8 mouse cellular contexts compared by ENCODE assay signal in the genomic region with DNA sequence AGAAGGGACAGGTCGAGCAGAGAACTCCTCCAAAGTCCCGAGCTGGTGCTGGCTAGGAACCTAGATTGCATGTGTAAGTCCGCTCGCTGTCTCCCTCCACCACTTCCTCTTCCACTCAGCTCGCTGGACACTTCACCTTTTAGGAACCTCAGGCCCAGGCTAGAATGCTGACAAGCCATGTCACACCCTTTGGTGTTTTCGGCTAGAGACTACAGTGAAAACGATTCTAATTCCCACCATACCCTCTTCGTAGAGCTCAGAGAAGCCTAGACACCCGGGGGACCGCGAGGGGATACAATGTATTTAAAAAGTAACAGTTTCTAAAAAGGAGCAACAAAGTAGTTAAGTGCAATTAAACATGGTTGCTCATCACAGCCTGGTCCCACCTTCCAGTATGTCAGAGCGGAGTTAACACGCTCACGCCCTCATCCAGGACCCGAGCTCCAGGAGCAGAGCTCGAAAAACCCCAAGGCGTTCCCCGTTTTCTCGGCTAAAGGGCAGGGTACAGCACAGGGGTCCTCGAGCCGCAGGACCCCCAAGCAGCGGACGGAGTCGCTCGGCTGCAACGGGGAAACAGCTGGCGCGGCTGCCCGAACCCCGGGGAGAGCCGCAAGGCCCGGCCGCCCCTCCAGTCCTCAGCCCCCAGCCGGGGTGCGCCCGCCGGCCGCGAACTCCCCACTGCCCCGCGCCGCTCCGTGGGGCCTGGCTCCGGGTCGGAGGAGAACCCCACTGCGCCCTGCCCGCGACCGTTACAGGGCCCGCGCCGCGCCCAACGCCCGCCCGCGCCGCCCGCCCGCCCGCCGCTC. TPM values are rescaled to one million over a fixed set of nuclear protein-coding genes. Genes with fewer than 3 reads are reported as not detected.
DNase-seq lines count a peak whose midpoint lies in the region; ATAC-seq lines count a peak whose summit lies in the region.

No protein-coding gene starts in this region.

- peak overlapping the region; percentile 88 for H3K27ac ChIP-seq in heart, embryonic 13.5 days (replicated peaks)

- ATAC-seq in CD4-positive, CD25-positive, alpha-beta regulatory T cell, adult 4 months: no peak
- peak; percentile 67 for ATAC-seq in heart, embryonic 13.5 days (ENCODE audit: extremely low read depth, insufficient number of reproducible peaks, low FRiP score, low TSS enrichment)
- peak; percentile 70 for ATAC-seq in megakaryocyte, adult 5-6 weeks (ENCODE audit: poor library complexity, severe bottlenecking)

- peaks cover 14% of the 10 kb centered on the region for H3K36me3 ChIP-seq in heart, embryonic 13.5 days

- H3K27me3 ChIP-seq in heart, embryonic 13.5 days (replicated peaks): no peaks in the 10 kb centered on the region

- H3K9ac ChIP-seq in heart, embryonic 13.5 days: peak overlapping the region; percentile 98

- H3K4me2 ChIP-seq in heart, embryonic 13.5 days: peak overlapping the region; percentile 83

- peak overlapping the region; percentile 99 for H3K4me3 ChIP-seq in heart, embryonic 13.5 days

- DNase-seq in CD4-positive, CD25-positive, alpha-beta regulatory T cell, adult 2 months (ENCODE audit: low read depth, low spot score): peak; percentile 17
- peak; percentile 12 to 18 for DNase-seq in urinary bladder, postnatal 36 days (ENCODE audit: low spot score in 2 of 2)
- DNase-seq in urinary bladder, postnatal 4 days (ENCODE audit: low spot score in 2 of 2): no peak
- peak; percentile 28 to 50 for DNase-seq in kidney, postnatal 4 days
- DNase-seq in spleen, postnatal 36 days (ENCODE audit: low spot score in 2 of 2): peak; percentile 36 to 46

- WGBS in heart, embryonic 13.5 days: under 1% methylated on average over 50 of the region's 62 CpGs

- peaks cover 22% of the 10 kb centered on the region for H3K4me1 ChIP-seq in heart, embryonic 13.5 days

- no peaks in the 10 kb centered on the region for H3K9me3 ChIP-seq in heart, embryonic 13.5 days

RNA-seq across cellular contexts. Expression of gene Eloa, which starts 0.6 kb away (rescaled TPM):
- 10 to 100 TPM; 44.5 to 58.9 TPM for polyA plus RNA-seq in CD4-positive, CD25-positive, alpha-beta regulatory T cell, adult 4 months (2017; shearing (Covaris generic))
- 28.5 and 29.4 TPM in 2 replicates for polyA plus RNA-seq in heart, embryonic 13.5 days (2015; fragmentation: Nextera tagmentation; extraction: Ambion mirVana)
- 61.0 and 62.7 TPM in 2 replicates for total RNA-seq in megakaryocyte, adult 5-6 weeks (2015)
- total RNA-seq in megakaryocyte, adult 5-6 weeks (2017): 63.0 and 68.6 TPM in 2 replicates

RNA-seq across cellular contexts. Expression of gene Rpl11, which starts 32.3 kb away (rescaled TPM):
- 1,000 to 10,000 TPM in 1 of 2 experiments, 100 to 1,000 TPM in 1; 954 to 1,576 TPM for polyA plus RNA-seq in CD4-positive, CD25-positive, alpha-beta regulatory T cell, adult 4 months (2017; shearing (Covaris generic))
- polyA plus RNA-seq in heart, embryonic 13.5 days (2015; fragmentation: Nextera tagmentation; extraction: Ambion mirVana): 270 and 324 TPM in 2 replicates
- 1,014 and 1,023 TPM in 2 replicates for total RNA-seq in megakaryocyte, adult 5-6 weeks (2015)
- 540 and 557 TPM in 2 replicates for total RNA-seq in megakaryocyte, adult 5-6 weeks (2017)

RNA-seq across cellular contexts. Expression of gene Pithd1, which starts 33.9 kb away (rescaled TPM):
- 1 to 10 TPM; 9.3 to 9.7 TPM for polyA plus RNA-seq in CD4-positive, CD25-positive, alpha-beta regulatory T cell, adult 4 months (2017; shearing (Covaris generic))
- polyA plus RNA-seq in heart, embryonic 13.5 days (2015; fragmentation: Nextera tagmentation; extraction: Ambion mirVana): 39.2 and 42.0 TPM in 2 replicates
- 14.9 and 18.5 TPM in 2 replicates for total RNA-seq in megakaryocyte, adult 5-6 weeks (2015)
- 20.6 and 26.2 TPM in 2 replicates for total RNA-seq in megakaryocyte, adult 5-6 weeks (2017)

RNA-seq across cellular contexts. Expression of gene Lypla2, which starts 48.5 kb away (rescaled TPM):
- polyA plus RNA-seq in CD4-positive, CD25-positive, alpha-beta regulatory T cell, adult 4 months (2017; shearing (Covaris generic)): 10 to 100 TPM; 63.0 to 72.0 TPM
- 65.5 and 75.4 TPM in 2 replicates for polyA plus RNA-seq in heart, embryonic 13.5 days (2015; fragmentation: Nextera tagmentation; extraction: Ambion mirVana)
- 49.7 and 51.4 TPM in 2 replicates for total RNA-seq in megakaryocyte, adult 5-6 weeks (2015)
- 21.4 and 25.3 TPM in 2 replicates for total RNA-seq in megakaryocyte, adult 5-6 weeks (2017)

RNA-seq across cellular contexts. Expression of gene Gale, which starts 57.4 kb away (rescaled TPM):
- polyA plus RNA-seq in CD4-positive, CD25-positive, alpha-beta regulatory T cell, adult 4 months (2017; shearing (Covaris generic)): 10 to 100 TPM; 16.2 to 24.8 TPM
- 23.6 and 28.7 TPM in 2 replicates for polyA plus RNA-seq in heart, embryonic 13.5 days (2015; fragmentation: Nextera tagmentation; extraction: Ambion mirVana)
- total RNA-seq in megakaryocyte, adult 5-6 weeks (2015): 6.4 and 7.6 TPM in 2 replicates
- total RNA-seq in megakaryocyte, adult 5-6 weeks (2017): 10.0 and 11.6 TPM in 2 replicates

Comparison
In these comparisons a context has a peak if more than half of its experiments do, and no peak if none do; other contexts are left out.
1. DNase-seq: peak in CD4-positive, CD25-positive, alpha-beta regulatory T cell, adult 2 months (single experiment), urinary bladder, postnatal 36 days (2 of 2), kidney, postnatal 4 days (2 of 2) and spleen, postnatal 36 days (2 of 2); none in urinary bladder, postnatal 4 days (0 of 2).